Mouse (Mus musculus) hindbrain, embryonic 14.5 days (tissue): ENCODE measurements around the gene Arnt2. TPM values are rescaled to one million over a fixed set of nuclear protein-coding genes. Genes with fewer than 3 reads are reported as not detected.
A peak's percentile ranks its signal among the peaks of the same experiment; 100 is the strongest.

ENCODE experiments used
- ATAC-seq: fragments of 200-750 bp; cut with Nextera tagmentation; 2 replicates; pipeline ENCODE4 v1.8.0; 2017; ENCODE audit warnings: moderate number of reproducible peaks, mild to moderate bottlenecking, moderate TSS enrichment, moderate library complexity; ENCODE audit not compliant: low FRiP score
- DNase-seq: peaks from one replicate; pipeline ENCODE4 v3.0.0-alpha.2; 2015; ENCODE audit warnings: low spot score
- H3K27ac ChIP-seq: fragments of 300-500 bp; sonication (generic); 2 replicates; pipeline ENCODE4 v1.5.1; 2014; ENCODE audit warnings: mild to moderate bottlenecking, moderate library complexity
- H3K27me3 ChIP-seq: fragments of 300-500 bp; sonication (generic); 2 replicates; pipeline ENCODE4 v1.6.1; 2014; ENCODE audit warnings: mild to moderate bottlenecking, low read length, mixed read lengths; ENCODE audit not compliant: control insufficient read depth, insufficient read depth
- H3K36me3 ChIP-seq: fragments of 300-500 bp; sonication (generic); replicated peaks from 2 replicates; pipeline ENCODE4 v1.6.1; 2014; ENCODE audit not compliant: control insufficient read depth, insufficient read depth
- H3K4me1 ChIP-seq: fragments of 300-500 bp; sonication (generic); replicated peaks from 2 replicates; pipeline ENCODE4 v1.6.1; 2014; ENCODE audit warnings: antibody characterized with exemption, low read length, mixed read lengths; ENCODE audit not compliant: control insufficient read depth, insufficient read depth
- H3K4me2 ChIP-seq: fragments of 300-500 bp; sonication (generic); replicated peaks from 2 replicates; pipeline ENCODE4 v1.6.1; 2014; ENCODE audit warnings: mild to moderate bottlenecking, moderate library complexity
- H3K4me3 ChIP-seq: fragments of 300-500 bp; sonication (generic); replicated peaks from 2 replicates; pipeline ENCODE4 v1.5.1; 2014; ENCODE audit warnings: mild to moderate bottlenecking, low read length
- H3K9ac ChIP-seq: fragments of 300-500 bp; sonication (generic); 2 replicates; pipeline ENCODE4 v1.6.1; 2014
- H3K9me3 ChIP-seq: fragments of 300-500 bp; sonication (generic); 2 replicates; pipeline ENCODE4 v1.6.1; 2016; ENCODE audit warnings: low read length; ENCODE audit not compliant: control insufficient read depth
- WGBS: fragments of 180-500 bp; shearing (Covaris S2); extraction: QIAGEN DNeasy Blood & Tissue Kit; methylation state at CpG from one replicate; pipeline ENCODE4 v1.1.7; 2014; 5-methylcytosine and 5-hydroxymethylcytosine counted together
- polyA plus RNA-seq: library from polyadenylated mRNA; unstranded; fragments of >200 nt; fragmentation: Nextera tagmentation; extraction: Ambion mirVana; gene quantifications from 2 replicates; pipeline ENCODE4 v1.2.1, GENCODE M21; 2014

Arnt2 gene
- 67.4 and 78.3 TPM in 2 replicates for polyA plus RNA-seq

DNA sequence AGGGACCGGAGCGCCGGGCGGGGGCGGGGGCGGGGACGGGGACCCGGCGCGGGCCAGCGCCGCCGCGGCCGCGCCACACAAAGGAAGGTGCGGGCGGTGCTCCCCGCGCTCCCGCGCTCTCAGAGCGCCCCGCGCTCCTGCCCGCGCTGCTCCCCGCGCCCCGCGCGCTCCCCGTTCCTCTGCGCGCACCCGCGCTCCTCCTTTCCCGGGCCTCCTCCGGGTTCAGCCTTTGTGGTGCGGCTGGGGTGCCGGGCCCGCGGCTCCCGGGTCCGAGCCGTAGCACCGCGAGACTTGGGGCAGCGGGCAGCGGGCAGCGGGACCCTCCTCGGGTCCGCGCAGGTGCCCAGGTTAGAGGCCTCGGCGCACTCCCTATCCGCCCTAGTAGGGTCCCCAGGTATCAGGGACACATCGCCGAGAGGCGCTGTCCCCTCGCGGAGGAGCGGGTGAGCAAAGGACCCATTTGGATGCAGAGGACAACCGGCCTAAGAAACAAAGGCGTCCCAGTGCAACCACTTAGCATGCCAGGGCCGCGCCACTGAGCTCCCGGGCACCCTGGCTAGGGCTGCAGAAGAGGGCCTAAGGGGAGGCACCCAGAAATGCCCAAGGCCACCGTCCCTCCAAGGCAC lies at the start of gene Arnt2:
Gene Arnt2, minus strand, starts transcription at position 281 of the 626 bp plus-strand sequence.
- no peaks in the 10 kb centered on the region for H3K27me3 ChIP-seq
- WGBS, result under 1% methylated on average over 45 of the region's 69 CpGs
- H3K9me3 ChIP-seq, result no peaks in the 10 kb centered on the region
- no peaks in the 10 kb centered on the region for H3K36me3 ChIP-seq
- ATAC-seq (peak; percentile 91), DNase-seq (peak; percentile 83)
- H3K4me2 ChIP-seq, result peak within 1 kb of the TSS; percentile 69
- peak within 1 kb of the TSS; percentile 80 for H3K4me3 ChIP-seq
- H3K4me1 ChIP-seq, result peaks cover 30% of the 10 kb centered on the region
- H3K9ac ChIP-seq, result peak within 1 kb of the TSS; percentile 95
- H3K27ac ChIP-seq, result peak within 1 kb of the TSS; percentile 97

DNA sequence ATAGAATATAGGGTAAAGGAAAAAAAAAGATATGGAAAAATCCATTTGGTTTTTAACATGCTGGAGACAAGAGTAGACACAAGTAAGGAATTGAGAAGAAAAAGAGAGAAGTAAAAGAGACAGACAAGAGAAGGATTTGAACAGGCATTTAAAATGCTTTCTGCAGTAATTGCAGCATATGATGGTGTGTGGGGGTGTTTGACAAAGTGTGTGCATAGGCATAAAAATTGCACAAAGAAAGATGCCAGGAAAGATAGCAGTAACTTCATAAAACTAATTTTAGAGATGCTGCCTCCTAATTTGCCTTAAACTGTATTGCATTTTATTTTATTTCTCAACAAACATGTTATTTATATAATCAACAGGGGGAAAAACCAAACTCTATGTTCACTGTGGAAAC lies 41.7 kb upstream of the Arnt2 start:
- no peak for ATAC-seq
- no peaks in the 10 kb centered on the region for H3K27me3 ChIP-seq

DNA sequence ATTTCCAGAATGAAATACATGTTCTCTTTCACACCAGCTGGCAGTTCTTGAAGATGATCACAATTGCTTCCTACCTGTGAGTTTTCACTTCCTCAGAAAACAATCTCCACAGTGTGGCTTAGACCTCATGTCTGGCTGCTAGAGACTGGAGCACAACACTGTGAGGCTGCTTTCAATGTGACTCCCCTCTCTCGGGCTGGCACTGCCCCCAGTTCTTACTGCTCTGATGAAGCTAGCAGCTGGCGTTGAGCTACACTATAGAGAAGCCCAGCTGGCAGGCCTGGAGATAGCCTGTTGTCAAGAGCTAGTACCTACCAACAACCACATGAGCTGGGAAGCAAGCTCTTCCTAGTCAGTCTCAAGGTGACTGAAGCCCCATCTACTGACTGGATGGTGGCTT lies 39.1 kb upstream of the Arnt2 start:
- no peaks in the 10 kb centered on the region for H3K36me3 ChIP-seq
- ATAC-seq (peak; percentile 67; the same call in 1 of the 2 replicates), DNase-seq (peak; percentile 35)
- no peak overlapping the region for H3K9ac ChIP-seq
- no peak overlapping the region for H3K4me3 ChIP-seq
- H3K27ac ChIP-seq, result 0 out of 2 replicates have a peak overlapping the region, but pooled peaks have one; percentile 43
- H3K27me3 ChIP-seq, result no peaks in the 10 kb centered on the region
- WGBS, result 52% methylated on average over 2 of the region's 2 CpGs
- no peaks in the 10 kb centered on the region for H3K9me3 ChIP-seq
- no peaks in the 10 kb centered on the region for H3K4me1 ChIP-seq
- no peak overlapping the region for H3K4me2 ChIP-seq

More for the DNA sequence above, 41.7 kb upstream of the Arnt2 start:
- no peaks in the 10 kb centered on the region for H3K4me1 ChIP-seq
- no peak overlapping the region for H3K27ac ChIP-seq
- no peaks in the 10 kb centered on the region for H3K9me3 ChIP-seq
- H3K4me3 ChIP-seq, result no peak overlapping the region
- no peak overlapping the region for H3K9ac ChIP-seq
- DNase-seq, result no peak
- no peak overlapping the region for H3K4me2 ChIP-seq
- no peaks in the 10 kb centered on the region for H3K36me3 ChIP-seq

DNA sequence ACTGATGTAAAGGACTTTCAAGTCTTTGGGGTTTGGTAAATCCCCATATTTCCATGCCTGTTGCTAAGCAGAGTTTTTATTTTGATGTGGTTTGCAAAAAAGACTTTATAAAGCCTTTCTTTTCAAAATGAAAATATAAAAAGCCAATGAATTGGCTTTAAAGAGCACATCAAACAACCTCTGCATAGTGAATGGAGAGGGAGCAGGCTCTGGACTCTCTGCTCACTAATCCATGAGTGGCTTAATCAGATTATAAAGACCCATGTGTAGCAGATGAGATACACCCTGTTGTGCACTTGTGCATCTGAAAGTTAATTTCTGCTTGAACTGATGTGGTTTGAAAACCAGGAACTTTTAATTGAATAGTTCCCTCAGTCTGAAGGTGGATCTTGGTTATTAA lies 38.5 kb upstream of the Arnt2 start:
- H3K9ac ChIP-seq, result no peak overlapping the region
- H3K4me1 ChIP-seq, result no peaks in the 10 kb centered on the region
- H3K4me3 ChIP-seq, result no peak overlapping the region
- no peak for DNase-seq
- no peak overlapping the region for H3K4me2 ChIP-seq
- no peak overlapping the region for H3K27ac ChIP-seq
- H3K36me3 ChIP-seq, result no peaks in the 10 kb centered on the region
- H3K9me3 ChIP-seq, result no peaks in the 10 kb centered on the region
- H3K27me3 ChIP-seq, result no peaks in the 10 kb centered on the region
- ATAC-seq, result no peak

DNA sequence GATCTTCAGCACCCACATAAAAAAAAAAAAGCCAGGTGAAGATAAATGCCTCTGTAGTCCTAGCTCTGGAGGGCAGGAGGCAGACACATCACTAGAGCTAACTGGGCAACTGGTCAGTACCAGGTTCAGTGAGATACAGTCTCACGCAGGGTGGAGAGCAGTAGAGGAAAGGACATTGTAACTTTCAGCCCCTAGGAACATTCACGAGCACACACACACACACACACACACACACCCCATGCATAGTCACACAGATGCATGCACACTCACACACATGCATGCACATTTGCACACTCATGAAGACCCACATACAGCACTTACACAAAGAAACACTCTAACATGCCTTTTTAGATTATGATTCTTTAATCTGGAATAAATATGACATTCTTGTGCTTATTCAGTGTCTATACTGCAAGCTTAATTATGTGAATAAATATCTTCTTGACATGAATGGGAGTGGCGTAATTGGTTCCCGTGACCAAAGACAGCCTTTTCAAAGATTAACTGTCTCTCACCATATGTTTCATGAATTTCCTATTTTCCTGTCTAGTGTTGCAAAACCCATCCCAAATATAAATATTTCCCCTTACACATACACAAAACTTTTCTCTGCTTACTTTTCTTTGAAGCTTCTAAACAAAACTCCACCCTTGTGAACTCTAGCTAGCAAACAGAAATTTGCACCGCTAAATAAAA lies 37.9 kb upstream of the Arnt2 start:
- H3K27ac ChIP-seq, result no peak overlapping the region
- no peaks in the 10 kb centered on the region for H3K4me1 ChIP-seq
- 77% methylated on average over 5 of the region's 5 CpGs for WGBS
- no peak overlapping the region for H3K4me3 ChIP-seq
- no peaks in the 10 kb centered on the region for H3K36me3 ChIP-seq
- ATAC-seq (0 out of 2 replicates have a peak, but pooled peaks have one; percentile 31), DNase-seq (no peak)
- H3K4me2 ChIP-seq, result no peak overlapping the region
- H3K27me3 ChIP-seq, result no peaks in the 10 kb centered on the region
- no peak overlapping the region for H3K9ac ChIP-seq
- no peaks in the 10 kb centered on the region for H3K9me3 ChIP-seq

DNA sequence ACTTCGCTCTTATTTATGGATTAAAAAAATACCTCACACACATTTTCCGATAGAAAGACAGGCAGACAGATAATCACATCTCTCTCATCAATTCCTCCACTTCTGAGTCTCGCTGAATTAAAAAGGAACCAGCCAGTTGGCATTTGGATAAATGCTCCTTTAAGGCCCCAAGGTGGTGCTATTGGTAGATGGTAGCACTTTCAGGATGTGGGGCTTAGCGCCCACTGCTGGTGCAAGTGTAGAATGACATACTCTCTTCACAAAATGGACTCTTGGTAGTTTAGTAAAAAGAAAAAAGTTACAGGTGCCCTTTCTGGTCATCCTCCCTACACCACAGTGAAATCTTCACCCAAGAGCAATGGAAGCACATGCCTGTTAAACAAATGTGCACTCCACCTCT lies 37.1 kb upstream of the Arnt2 start:
- no peak overlapping the region for H3K27ac ChIP-seq
- no peak overlapping the region for H3K9ac ChIP-seq
- H3K9me3 ChIP-seq, result no peaks in the 10 kb centered on the region
- ATAC-seq (no peak), DNase-seq (peak; percentile 79)
- H3K4me1 ChIP-seq, result no peaks in the 10 kb centered on the region
- H3K27me3 ChIP-seq, result no peaks in the 10 kb centered on the region
- H3K4me2 ChIP-seq, result no peak overlapping the region
- H3K4me3 ChIP-seq, result no peak overlapping the region
- WGBS, result 20% methylated on average over 4 of the region's 4 CpGs
- H3K36me3 ChIP-seq, result no peaks in the 10 kb centered on the region

DNA sequence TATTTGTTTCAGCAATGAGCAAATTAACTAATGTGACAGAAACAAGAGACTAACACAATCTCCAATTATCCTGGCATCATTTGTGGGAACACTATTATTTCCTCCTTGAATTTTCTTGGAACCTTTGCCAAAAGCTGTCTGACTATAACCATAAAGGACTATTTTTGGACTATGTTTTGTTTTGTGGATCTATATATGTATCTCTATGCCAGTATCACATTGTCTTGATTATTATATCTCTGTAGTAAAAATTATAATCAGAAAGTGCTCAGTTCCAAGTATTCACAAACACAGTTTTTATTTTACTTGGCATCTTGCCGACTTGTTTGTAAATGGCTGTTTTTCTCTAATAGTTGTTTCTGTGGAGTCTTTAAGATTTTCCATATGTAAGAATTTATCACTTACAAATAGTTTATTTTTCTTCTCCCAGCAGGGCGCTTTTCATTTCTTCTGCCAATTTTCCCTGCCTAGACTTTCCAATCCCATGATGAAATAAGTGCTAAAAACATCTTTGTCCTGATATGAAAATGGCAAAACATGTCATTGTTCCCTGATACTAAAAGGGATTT lies 32.5 kb upstream of the Arnt2 start:
- no peak overlapping the region for H3K4me2 ChIP-seq
- no peak overlapping the region for H3K9ac ChIP-seq
- no peaks in the 10 kb centered on the region for H3K9me3 ChIP-seq
- no peaks in the 10 kb centered on the region for H3K4me1 ChIP-seq
- no peak overlapping the region for H3K27ac ChIP-seq
- 93% methylated on average over 2 of the region's 2 CpGs for WGBS
- ATAC-seq (no peak), DNase-seq (no peak)
- H3K36me3 ChIP-seq, result no peaks in the 10 kb centered on the region
- no peaks in the 10 kb centered on the region for H3K27me3 ChIP-seq
- no peak overlapping the region for H3K4me3 ChIP-seq

DNA sequence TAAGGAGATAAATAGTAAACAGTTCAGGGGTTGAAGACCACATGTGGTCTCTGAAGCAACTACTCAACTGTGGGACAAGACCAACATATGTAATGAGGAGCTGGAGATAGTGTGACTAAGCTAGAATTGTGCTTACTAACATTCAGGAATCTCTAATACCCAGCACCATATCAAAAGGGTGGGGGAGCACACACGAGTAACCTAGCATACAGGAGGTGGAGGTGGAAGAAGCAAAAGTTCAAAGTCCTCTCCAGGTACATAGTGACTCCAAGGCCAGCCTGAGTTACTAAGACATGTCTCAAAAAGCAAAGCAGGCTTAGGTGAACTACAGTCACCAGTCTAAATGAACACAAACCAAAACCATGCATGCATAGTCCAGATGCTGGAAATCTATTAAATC lies 29.6 kb upstream of the Arnt2 start:
- WGBS, result 77% methylated on average over 1 of the region's 1 CpGs
- no peak for ATAC-seq
- H3K4me2 ChIP-seq, result no peak overlapping the region
- H3K27ac ChIP-seq, result no peak overlapping the region
- no peaks in the 10 kb centered on the region for H3K36me3 ChIP-seq
- H3K4me3 ChIP-seq, result no peak overlapping the region
- H3K9ac ChIP-seq, result no peak overlapping the region
- H3K27me3 ChIP-seq, result no peaks in the 10 kb centered on the region
- no peaks in the 10 kb centered on the region for H3K4me1 ChIP-seq
- DNase-seq, result no peak
- H3K9me3 ChIP-seq, result no peaks in the 10 kb centered on the region

DNA sequence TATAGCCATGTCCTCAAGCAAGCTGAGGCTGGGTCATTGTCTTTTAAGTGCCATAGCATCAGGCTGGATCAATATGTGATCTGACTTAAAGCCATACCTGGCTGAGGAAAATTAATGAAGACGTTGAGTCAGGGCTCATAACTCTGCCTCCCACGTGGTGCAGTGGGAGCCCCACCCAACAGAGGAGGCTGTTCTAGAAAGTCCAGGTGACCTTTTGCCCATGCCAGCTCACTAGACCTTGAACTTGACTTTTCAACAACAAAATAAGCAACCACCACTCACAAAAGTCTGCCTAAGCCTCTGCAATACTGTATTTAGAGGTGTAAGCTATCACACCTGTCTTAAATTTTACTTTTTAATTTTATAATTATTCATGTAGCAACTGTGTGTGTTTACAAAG lies 24.9 kb upstream of the Arnt2 start:
- H3K27ac ChIP-seq, result no peak overlapping the region
- no peaks in the 10 kb centered on the region for H3K36me3 ChIP-seq
- WGBS, result 68% methylated on average over 2 of the region's 2 CpGs
- no peaks in the 10 kb centered on the region for H3K9me3 ChIP-seq
- no peaks in the 10 kb centered on the region for H3K4me1 ChIP-seq
- no peak overlapping the region for H3K4me2 ChIP-seq
- no peak overlapping the region for H3K4me3 ChIP-seq
- no peak for ATAC-seq
- no peaks in the 10 kb centered on the region for H3K27me3 ChIP-seq
- H3K9ac ChIP-seq, result no peak overlapping the region
- DNase-seq, result no peak
